Mouse (Mus musculus): ENCODE measurements around the gene 1700022I11Rik. TPM values are rescaled to one million over a fixed set of nuclear protein-coding genes. Genes with fewer than 3 reads are reported as not detected.
"Not testable (repeated sequence)": the region's sequence is repeated elsewhere in the genome, so short reads cannot be mapped to it uniquely, and the experiment has no call there.

The 1700022I11Rik gene
- total RNA-seq, 2 experiments from 2014 or later, result not detected

DNA sequence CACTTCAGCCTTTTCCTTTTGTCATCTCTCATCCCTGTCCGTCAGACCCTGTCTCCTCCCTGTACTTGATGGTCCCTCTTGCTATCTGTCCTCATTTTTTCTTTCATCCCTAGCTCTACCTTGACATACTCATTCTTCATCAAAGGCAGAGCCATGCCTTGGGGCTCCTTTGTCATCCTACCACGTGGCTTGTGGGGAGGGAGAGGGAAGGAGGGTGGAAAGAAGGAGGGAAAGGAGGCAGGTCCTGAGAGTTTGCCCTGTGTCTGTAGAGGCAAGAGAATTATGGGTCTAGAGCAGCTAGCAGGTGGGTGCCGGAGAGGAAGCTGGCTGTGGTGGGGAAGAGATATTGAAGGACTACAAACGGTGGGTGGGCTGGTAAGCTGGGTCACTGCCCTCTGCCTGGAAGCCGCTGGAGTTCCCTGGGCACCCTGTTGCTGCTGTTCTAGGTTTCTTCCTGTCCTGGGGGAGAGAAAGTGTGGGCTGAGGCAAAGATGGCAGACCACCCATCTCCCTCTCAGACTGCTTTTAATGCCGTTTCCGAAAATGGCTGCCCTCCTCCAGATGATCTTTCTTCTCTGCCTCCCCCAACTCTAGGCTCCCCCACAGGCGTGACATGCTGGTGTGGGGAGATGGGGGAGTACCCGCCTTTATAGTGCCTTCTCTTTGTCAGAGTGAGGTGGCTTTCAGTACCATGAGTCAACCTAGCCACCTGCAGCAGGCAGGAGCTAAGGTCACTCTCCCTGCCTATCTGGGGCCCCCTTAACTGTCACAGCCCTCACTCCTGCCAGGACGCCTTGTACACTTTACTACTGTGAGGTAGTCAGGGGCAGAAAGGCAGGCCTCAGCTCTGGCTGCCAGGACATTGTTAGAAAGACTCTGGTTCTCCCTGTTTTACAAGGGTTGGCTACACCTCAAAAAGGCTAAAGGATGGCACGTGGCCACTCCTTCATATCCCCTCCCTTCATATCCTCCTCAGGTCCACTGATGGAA, 17.9 kb upstream of the 1700022I11Rik start:
- DNase-seq (ENCODE audit: low spot score in 2 of 2), result no peak

DNA sequence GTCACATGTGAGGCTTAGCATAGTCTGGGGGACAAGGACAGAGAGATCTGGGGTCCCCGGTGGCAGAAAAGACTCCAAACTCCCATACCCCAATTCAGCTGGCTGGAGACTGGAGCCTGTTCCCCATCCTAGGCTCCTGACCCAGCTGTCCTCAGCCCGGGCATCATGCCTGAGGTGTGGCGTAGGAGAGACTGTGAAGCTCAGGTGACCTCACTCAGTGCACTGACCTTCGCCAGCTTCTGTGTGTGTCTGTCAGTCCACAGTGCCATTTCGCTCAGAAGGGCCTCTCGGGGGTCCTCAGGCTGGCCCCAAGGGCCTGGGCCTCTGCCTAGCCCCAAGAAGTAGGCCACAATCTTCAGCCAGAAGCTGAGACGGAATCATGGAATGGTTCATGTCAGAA, 16.8 kb upstream of the 1700022I11Rik start:
- no peak for DNase-seq (ENCODE audit: low spot score in 2 of 2)

DNA sequence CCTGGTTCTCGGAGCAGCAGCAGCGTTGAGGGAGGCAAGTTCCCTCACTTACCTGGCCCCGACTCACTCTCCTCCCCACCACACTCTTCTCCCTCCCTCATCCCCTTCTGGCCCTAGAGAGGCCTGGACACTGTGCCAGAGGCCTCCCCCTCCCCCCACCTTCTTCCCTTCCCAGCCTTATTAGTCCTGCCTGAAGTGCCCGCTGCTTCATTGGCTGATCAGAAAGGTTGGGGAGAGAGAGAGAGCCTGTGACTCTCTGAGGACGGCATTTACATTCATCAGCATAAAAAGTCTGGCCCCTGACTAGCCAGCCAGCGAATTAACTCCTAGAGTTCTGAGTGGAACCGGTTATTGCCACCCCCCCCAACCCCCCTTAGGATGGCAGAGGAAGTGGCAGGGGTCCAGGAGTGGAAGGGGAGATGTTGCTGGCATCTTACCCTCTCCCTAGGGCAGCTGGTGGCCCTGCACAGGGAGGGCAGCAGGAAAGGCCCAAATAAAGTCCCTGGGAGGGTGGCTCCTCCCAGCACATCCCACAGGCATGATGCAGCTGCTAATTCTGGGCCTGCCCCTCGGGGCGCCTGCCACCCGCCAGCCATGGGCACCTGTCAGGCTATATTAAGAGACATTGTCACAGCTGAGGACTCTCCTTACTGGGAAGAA, 15.8 kb upstream of the 1700022I11Rik start:
- peak in 1 of 2 experiments; percentile 41 for DNase-seq (ENCODE audit: low spot score in 2 of 2)

DNA sequence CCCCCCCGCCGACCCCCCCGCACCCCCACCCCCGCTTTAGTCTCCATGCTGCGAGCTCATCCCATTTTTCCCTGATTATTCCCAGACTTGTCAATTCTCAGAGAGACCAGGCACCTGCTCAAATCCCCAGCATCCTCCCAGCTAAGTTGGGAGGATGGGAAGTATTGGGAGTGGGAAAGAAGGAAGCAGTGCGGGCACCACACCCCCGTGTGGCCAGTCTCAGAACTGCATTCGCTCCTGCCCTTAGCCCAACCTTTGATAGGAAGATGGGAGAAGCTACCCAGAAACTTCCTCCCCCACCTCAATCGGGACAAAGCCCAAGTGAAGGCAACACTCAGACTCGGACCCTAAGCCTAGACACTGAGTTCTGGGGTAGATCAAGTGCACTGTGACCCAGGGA, 15.1 kb upstream of the 1700022I11Rik start:
- peak; percentile 81 to 82 for DNase-seq (ENCODE audit: low spot score in 2 of 2)

DNA sequence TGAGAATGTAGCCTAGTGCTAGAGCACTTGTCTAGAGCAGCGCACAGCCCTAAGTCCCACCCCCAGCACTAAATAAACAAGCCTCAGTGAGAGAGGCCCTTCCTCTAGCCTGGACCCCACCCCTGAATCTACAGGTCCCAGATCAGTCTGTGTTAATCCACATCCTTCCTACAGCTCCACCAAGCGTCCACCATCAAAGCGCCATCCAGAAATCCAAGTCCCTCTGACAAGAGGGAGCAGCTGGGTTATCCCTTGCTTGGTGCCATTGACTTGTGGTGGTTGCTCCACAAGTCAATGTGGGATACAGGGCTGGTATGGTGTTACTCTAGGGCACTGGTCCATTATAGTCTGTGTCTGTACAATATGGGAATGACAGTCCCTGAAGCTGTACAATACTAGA, 14.2 kb upstream of the 1700022I11Rik start:
- DNase-seq (ENCODE audit: low spot score in 2 of 2), result no peak

DNA sequence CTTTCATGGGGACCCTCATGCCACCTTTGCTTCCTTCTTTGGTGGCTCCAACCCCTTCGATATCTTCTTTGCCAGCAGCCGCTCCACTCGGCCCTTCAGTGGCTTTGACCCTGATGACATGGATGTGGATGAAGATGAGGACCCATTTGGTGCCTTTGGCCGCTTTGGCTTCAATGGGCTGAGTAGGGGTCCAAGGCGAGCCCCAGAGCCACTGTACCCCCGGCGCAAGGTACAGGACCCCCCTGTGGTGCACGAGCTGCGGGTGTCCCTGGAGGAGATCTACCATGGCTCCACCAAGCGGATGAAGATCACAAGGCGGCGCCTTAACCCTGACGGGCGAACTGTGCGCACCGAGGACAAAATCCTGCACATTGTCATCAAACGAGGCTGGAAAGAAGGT, 12.8 kb upstream of the 1700022I11Rik start:
- DNase-seq (ENCODE audit: low spot score in 2 of 2), result no peak

DNA sequence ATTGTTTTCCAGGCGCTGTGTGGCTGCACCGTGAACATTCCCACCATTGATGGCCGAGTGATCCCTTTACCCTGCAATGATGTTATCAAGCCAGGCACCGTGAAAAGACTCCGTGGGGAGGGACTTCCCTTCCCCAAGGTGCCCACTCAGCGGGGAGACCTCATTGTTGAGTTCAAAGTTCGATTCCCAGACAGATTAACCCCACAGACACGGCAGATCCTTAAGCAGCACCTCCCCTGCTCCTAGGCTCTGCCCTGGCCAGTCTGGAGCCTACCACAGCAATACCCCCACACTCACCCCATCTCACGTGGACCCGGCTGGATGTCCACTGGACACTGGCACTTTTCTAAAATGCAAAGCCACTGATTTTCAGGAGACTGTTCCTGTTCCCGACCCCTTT, 12.1 kb upstream of the 1700022I11Rik start:
- no peak for DNase-seq (ENCODE audit: low spot score in 2 of 2)

DNA sequence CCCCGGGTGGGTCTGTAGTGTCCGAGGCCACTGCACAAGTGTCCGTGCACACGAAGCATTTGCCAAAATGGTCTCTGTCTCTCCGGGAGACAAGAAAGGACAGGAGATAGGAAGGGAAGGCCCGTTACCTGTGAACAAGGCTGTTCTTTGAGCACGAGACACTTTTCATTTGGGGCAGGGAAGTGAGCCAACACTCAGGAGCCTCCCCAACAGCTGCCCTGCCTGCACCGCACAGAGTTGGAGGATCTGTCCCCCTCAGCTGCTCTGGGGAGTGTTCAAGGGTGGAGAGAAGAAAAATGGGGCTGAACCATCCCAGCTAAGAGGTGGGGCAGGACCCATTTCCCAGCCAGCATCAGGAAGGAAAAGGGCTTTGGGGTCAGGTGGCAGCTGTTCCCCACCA, 11.4 kb upstream of the 1700022I11Rik start:
- DNase-seq (ENCODE audit: low spot score in 2 of 2), result no peak

DNA sequence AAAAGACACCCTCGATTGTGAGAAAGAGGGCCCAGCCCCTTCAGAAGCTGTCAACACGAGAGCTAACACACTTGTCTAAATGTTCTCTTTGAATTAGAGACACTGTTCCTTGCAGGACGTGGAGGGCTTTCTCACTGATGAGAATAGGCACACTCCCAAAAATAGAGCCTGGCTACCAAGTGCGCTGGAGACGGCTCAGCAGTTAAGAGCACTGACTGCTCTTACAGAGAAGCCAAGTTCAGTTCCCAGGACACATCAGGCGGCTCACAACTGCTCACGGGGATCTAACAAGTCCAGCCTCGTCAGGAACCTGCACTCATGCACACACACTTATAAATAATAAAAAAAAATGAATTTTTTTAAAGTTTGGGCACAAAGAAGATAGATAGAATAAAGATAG, 10.5 kb upstream of the 1700022I11Rik start:
- no peak for DNase-seq (ENCODE audit: low spot score in 2 of 2)

DNA sequence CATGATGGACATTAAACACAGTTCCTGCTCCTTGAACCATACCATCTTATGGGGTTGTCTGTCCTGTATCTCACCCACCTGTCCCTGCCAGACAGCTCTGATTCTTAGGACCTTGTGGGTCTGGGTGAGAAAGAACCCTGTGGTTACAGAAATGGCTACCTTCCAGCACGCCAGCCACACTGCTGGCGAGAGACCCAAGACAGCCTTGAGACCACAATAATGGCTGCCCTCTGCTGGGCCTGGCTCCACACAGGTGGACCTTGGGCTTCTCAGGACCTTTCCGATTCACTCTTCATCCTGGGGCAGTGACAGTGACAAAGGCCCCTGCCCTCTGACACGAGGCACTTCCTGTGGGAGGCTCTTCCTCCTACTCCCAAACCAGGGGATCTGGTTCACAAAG, 10.0 kb upstream of the 1700022I11Rik start:
- no peak for DNase-seq (ENCODE audit: low spot score in 2 of 2)

DNA sequence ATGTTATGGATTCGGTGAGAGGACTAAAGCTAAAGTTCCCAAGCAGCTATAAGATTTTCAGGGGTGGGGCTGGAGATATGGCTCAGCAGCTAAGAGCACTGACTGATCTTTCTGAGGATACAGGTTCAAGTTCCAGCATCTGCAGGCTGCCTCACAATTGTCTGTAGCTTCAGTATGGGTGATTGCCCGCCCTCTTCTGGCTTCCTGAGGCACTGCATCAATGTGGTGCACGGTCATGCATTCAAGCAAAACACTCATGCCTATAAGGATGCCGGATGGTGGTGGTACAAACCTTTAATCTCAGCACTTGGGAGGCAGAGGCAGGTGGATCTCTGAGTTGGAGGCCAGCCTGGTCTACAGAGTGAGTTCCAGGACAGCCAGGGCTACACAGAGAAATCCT, 7.8 kb upstream of the 1700022I11Rik start:
- DNase-seq (ENCODE audit: low spot score in 2 of 2), result no peak

DNA sequence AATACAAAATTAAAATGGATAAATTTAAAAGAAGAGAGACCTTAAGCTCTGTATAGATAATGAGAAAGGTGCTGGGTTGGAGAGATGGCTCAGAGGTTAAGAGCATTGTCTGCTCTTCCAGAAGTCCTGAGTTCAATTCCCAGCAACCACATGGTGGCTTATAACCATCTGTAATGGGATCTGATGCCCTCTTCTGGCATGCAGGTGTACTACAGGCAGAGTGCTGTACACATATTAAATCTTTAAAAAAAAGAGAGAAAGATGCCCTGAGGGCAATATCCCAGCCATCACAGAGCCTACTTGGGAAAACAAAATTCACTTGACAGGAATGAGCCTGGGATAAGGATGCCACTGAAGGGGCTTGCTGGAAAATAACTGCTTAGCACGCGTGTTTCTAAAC, 5.9 kb upstream of the 1700022I11Rik start:
- DNase-seq (ENCODE audit: low spot score in 2 of 2), result no peak

DNA sequence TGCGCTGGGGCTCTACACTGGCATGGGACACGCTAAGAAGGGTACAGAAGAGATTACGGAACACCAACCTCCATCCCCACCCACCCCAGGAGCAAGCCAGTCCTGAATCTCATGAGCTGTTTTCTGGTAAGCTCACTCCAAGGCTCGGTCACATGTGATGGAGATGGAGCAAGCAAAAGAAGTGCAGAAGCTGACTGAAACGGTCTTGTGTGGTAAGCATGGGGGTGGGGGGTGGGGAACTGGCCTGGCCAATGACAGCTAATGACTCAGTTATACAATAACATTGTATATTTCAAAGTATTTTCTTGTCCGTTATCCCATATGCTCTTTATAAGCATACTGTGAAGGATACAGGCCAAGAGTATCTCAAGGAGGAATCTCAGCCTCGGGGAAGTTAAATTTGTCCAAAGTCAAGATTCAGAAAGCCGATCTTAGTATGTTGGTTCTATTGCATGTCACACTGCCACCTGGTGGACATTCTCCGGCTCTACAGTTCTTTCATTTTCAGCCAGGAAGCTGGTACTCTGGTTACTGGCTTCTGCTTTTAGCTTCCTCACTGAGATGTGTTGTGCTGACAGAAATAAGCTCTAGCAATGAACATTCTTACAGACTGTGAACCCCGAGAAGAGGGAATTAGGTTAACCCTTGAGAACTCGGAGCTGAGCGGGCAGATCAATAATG, 4.2 kb upstream of the 1700022I11Rik start:
- DNase-seq (ENCODE audit: low spot score in 2 of 2), result peak in 1 of 2 experiments; percentile 75

DNA sequence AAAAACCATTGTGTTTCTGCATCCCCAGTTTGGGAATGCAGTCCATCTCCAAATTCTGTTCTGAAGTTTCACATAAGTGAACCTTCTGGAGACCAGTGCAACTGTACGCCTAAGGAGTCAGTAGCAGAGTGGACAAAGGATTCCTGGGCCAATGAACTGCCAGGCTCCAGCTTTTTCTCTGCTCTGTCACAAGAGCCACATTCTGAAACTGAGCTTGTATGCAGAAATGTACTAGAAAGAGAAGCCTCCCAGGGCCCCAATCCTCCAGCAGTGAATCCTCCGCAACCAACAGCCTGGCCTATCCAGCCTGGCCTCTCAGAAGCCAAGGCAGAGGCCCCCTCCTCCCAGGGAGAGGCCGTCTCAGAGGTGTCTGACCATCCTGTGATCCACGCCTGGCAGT, 3.5 kb downstream of the 1700022I11Rik start:
- no peak for DNase-seq (ENCODE audit: low spot score in 2 of 2)

DNA sequence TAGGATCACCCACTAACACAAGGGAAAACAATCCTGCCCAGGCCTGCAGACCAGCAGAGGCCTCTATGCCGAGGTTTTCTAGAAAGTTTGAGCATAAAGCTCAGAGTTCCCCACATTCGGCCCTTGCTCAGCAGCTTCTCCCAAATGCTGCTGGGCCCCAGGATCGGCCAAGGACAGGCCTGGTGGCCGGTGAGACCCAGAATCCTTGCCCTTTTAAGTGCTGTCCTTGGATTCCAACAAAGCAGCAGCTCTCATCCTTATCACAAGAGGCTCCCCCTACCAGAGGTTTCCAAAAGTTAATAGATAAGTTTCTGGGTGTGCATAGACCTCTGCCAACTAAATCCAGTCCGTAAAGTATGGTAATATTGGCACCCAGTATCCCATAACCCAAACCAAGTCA, 4.5 kb downstream of the 1700022I11Rik start:
- no peak for DNase-seq (ENCODE audit: low spot score in 2 of 2)

DNA sequence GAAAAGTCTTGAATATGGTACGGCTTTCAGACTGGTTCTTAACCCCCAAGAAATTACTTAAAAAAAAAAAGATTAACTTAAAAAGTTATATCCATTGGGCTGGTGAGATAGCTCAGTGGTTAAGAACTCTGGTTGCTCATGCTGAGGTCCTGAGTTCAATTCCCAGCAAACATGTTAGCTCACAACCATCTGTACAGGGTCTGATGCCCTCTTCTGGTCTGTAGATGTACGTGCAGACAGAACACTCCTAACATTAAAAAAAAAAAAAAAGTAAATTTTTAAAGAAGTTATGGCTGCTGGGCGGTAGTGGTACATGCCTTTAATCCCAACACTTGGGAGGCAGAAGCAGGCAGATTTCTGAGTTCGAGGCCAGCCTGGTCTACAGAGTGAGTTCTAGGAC, 8.7 kb downstream of the 1700022I11Rik start:
- no peak for DNase-seq (ENCODE audit: low spot score in 2 of 2)

DNA sequence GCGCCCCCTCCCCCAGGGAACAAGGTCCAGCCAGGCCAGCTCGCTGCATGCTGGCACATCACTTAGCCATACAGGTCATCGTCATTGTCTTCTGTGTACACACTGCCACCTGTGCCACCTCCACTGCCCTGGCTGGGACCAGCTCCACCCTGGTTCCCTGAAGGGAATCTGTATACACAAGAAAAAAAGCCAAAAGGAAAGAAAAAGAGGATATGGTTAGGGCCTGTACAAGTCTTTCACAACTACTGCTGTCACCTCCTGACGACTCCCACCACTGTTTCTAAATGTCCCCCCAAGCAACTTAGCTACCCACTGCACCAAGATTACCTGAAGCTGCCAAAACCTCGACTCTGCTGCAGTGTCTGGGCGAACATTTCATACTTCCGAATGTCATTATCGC, 11.1 kb downstream of the 1700022I11Rik start:
- DNase-seq (ENCODE audit: low spot score in 2 of 2), result not testable (repeated sequence)

DNA sequence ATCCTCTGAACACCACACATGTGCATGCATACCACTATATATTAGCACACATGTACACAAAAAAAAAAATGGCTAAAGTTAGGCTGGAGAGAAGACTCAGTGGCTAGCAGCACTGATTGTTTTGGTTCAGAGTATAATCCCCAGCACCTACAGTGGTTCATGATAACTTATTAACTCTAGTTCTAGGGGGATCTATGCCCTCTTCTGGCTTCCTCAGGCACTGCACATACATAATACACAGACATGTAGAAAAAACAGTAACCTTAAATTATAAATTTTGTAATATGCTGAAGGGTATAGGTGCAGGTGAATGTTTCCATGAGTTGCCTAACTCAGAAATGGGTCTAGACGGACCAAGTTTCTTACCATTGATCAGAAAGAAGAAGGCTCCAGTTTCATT, 18.9 kb downstream of the 1700022I11Rik start:
- DNase-seq (ENCODE audit: low spot score in 2 of 2), result no peak

DNA sequence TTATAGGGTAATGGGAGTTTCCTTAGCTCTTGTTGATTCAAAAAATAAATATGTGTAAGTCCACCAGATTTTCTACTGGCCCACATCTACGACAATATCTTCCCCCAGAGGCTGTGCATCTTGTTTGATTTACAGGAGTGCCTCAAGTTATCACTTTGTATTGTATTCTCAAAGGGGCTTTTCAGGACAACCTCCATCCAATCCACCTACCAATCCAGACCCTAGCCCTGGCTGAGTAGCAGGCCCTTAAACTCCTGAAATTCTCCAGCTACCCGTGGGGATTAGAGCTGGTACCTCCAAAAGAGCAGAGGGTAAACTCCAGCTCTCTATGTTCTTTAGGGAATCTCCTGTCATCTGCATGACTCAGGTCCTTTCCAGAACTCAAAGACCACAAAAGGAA, 28.6 kb downstream of the 1700022I11Rik start:
- no peak for DNase-seq (ENCODE audit: low spot score in 2 of 2)

DNA sequence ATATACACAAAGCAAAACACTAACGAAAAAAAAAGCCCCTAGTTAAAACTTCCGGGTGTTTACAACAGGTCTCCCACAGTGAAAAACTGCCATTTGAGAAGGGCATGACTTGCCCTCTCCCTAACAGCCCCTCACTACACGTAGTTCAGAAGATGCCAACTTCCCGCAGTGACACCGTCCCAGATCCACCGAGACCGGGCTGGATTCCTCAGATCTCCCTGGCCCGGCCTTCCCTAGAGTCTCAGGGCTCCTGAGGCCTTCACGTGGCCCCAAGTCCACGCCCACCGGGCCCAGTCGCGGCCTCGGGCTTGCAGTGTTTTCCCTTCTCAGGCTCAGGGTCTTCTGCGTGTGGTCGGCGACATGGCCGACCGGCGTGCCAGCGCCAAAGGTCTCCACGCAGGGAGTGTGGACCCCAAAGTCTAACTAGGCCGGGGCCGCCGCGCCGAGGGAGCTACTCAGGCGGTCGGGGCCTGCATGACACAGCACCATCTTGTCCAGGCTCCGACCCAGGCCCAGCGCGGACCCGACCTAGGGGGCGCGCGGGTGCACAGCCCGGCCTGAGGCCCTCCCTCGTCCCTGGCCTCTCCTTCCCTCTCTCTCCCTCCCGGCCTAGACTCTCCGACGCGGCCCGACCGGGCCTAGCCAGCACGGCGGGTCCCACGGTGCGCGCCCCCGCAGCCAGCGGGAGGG, 30.2 kb downstream of the 1700022I11Rik start:
- peak; percentile 67 to 68 for DNase-seq (ENCODE audit: low spot score in 2 of 2)
